Mouse (Mus musculus) E14TG2a.4 (cell line): ENCODE measurements around the gene Glb1l.
A peak's percentile ranks its signal among the peaks of the same experiment; 100 is the strongest.

ENCODE experiments used
- H3K27me3 ChIP-seq: 2 replicates; pipeline ENCODE4 v1.6.1; 2014; ENCODE audit warnings: low read length, control low read depth; ENCODE audit not compliant: insufficient read depth
- H3K36me3 ChIP-seq: 2 replicates; pipeline ENCODE4 v1.6.1; 2014; ENCODE audit warnings: low read length, control low read depth; ENCODE audit not compliant: insufficient read depth
- H3K4me1 ChIP-seq: replicated peaks from 2 replicates; pipeline ENCODE4 v1.6.1; 2014; ENCODE audit warnings: low read depth, low read length, control low read depth
- H3K4me3 ChIP-seq: replicated peaks from 2 replicates; pipeline ENCODE4 v1.5.1; 2014; ENCODE audit warnings: mild to moderate bottlenecking, low read length
- H3K9me3 ChIP-seq: 2 replicates; pipeline ENCODE4 v1.6.1; 2014; ENCODE audit warnings: low read length, control low read depth
- CTCF ChIP-seq: conservative IDR thresholded peaks from 2 replicates; pipeline ENCODE4 v1.5.1; 2014; ENCODE audit warnings: low read length
- NANOG ChIP-seq: IDR thresholded peaks from 2 replicates; pipeline ENCODE4 v1.6.1; 2014; ENCODE audit warnings: borderline replicate concordance, low read length, mixed read lengths
- POU5F1 ChIP-seq: IDR thresholded peaks from 2 replicates; pipeline ENCODE4 v1.6.1; 2014; ENCODE audit warnings: low read length, borderline replicate concordance

Gene Glb1l

DNA sequence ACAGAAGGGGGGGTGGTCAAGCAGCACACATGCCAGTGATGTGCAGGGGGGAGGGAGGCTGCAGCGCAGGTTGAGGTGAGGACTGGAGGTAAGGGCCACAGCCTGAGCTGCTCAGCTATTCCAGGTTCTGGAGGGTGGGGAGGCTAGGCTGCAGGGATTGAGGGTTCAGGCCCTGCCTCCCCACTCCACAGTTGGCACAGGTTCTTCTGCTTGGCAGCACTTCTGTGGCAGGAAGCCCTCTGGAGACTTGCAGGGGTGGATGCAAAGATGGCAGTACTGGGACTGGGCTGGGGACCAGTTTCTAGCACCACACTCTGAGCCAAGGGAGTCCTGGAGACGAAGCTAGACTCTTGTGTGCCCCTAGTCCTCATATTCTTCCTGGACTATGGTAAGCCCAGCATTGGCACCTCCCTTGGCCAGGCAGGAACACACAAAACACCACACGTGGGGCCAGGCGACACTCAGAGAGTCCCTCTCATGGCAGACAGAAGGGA is 29.2 kb downstream of the Glb1l start:
- Histone ChIP-seq H3K4me3 (no peak overlapping the region), H3K9me3 (no peaks in the 10 kb centered on the region), H3K36me3 (peaks cover 67% of the 10 kb centered on the region), H3K4me1 (peaks cover 54% of the 10 kb centered on the region), H3K27me3 (no peaks in the 10 kb centered on the region)
- TF ChIP-seq NANOG (no peak), POU5F1 (no peak)

DNA sequence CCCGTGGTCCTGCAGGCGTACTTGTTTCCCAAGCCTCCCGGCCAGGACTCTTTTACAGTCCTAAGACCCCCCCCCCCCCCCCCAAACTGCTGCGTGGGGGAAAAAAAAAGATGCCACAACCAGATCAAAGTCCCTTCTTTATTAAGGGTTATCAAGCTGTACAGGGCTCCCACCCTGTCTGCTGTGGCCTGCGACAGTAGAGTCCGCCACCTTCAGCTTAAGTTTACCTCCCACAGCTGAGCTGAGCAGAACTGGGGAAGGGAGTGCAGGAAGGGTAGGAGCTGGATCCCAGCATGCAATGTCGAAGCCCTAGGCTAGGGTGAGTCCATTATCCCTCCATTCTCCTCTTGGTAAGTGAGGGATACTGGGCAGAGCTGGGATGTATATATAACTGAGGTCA is 29.9 kb downstream of the Glb1l start:
- no peaks in the 10 kb centered on the region for H3K9me3 ChIP-seq
- TF ChIP-seq CTCF (no peak), NANOG (no peak), POU5F1 (no peak)
- H3K4me3 ChIP-seq: no peak overlapping the region
- H3K36me3 ChIP-seq: peaks cover 67% of the 10 kb centered on the region
- peaks cover 47% of the 10 kb centered on the region for H3K4me1 ChIP-seq
- no peaks in the 10 kb centered on the region for H3K27me3 ChIP-seq

DNA sequence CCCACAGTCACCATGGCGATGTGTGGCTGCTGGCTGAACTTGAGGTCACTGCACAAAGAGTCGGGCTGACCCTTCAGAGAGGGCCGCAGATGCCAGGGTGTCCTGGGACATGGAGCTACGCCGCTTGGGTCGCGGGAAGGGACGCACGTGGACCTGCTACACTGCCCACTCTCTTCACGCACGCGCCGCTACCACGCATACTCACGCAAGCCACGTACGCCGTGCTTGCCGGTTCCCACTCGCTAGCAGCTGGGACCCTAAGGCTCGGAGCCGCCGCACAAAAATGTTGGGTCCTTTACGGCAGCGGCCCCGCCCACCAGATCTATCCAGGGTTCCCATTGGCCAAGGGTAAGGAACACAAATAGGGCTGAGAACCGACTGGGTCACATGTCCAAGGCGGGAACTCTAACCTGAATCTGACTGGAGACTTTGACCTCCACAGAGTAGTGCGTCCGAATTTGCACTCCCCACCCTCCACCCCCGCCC is 30.5 kb downstream of the Glb1l start, which contains the start of gene Abcb6:
TSS of gene Abcb6 (minus strand) at position 288 of the 486 bp plus-strand sequence.
- peaks cover 67% of the 10 kb centered on the region for H3K36me3 ChIP-seq
- TF ChIP-seq NANOG: no peak
- no peak; the same call in 1 of the 2 replicates for TF ChIP-seq CTCF
- no peak for TF ChIP-seq POU5F1

DNA sequence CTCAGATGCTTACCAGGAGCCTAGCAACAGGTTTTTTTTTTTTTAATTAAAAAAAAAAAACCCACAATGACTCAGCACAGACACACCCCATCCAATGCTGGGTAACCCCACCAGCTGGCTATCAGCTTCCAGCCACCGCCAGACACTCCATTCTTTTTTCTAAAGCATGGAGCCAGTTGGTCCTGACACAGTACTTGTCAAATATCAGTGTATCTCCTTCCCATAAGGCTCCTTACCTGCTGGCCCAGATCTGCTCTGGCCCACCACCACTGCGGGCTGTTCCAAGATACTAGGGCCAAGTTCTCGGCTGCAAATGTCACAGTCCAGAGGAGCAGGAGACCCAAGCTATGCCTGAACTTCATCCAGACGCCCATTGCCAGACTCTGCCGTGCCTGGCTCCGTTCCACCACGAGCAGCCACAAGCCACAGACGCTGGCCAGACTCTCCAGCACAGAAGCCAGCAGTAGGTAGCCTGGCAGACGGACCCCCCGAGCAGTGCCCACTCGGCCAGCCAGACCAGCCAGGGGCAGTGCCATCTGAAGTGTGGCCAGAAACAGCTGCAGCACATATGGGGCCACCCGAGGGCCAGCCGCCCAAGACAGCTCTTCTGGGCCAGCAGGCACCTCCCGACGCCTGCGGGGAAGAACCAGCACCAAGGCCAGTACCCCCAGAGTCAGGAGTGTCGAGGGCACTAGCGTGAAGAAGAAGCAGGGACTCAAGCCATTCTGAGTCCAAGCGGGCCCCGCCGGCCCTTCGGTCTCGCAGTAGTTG is 31.1 kb downstream of the Glb1l start:
- Histone ChIP-seq H3K36me3 (peaks cover 66% of the 10 kb centered on the region), H3K27me3 (no peaks in the 10 kb centered on the region), H3K9me3 (no peaks in the 10 kb centered on the region), H3K4me1 (peaks cover 36% of the 10 kb centered on the region), H3K4me3 (peak overlapping the region; percentile 90)
- no peak for TF ChIP-seq POU5F1
- no peak for TF ChIP-seq CTCF
- no peak for TF ChIP-seq NANOG

More for the DNA sequence above, 30.5 kb downstream of the Glb1l start, which contains the start of gene Abcb6:
- no peaks in the 10 kb centered on the region for H3K9me3 ChIP-seq
- H3K27me3 ChIP-seq: no peaks in the 10 kb centered on the region
- H3K4me1 ChIP-seq: peaks cover 41% of the 10 kb centered on the region
- H3K4me3 ChIP-seq: peak within 1 kb of the TSS; percentile 90

DNA sequence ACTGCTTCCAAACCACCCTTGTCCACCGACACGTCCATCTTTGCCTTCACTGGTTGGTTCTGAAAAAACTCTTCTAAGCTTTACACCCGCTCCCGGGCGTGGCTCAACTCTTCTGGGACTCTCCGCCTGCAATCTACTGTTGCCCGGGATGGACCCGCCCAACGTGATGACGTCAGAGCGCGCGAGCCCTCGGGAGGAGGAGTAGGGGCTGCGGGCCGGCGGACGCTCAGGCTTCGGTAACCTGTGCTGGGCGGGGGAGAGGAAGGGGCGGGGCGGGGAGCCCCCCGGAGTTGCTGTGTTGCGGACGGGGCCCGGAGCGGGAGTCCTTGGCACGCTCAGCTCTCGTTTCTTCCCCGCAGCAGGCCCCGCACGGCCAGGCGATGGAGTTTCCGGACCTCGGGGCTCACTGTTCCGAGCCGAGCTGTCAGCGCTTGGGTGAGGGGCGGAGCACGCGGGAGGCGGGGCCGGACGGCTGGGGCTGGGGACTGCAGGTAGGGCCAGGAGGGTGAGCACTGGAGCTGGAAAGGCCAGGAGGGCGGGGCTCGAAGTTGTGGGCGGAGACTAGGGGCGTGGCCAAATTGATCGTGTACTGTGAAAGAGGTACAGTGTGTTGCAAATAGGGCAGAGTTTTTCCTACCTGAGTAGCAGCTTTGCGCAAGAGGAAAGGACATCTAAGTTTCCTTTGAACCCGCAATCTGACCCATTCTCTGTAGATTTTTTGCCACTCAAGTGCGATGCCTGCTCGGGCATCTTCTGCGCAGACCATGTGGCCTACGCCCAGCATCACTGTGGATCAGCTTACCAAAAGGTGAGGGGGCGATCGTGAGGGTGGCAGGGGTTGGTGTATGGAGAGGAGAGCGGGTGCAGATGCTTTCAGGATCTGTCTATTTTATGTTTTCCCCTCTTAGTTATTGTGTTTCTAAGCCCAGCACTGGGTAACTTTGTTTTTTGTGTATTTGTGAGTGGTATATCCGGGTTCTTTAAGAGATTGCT is 41.8 kb downstream of the Glb1l start, which contains the start of gene Zfand2b:
TSS of gene Zfand2b (plus strand) at position 175 of the 993 bp plus-strand sequence.
- TF ChIP-seq CTCF (no peak), POU5F1 (no peak), NANOG (no peak)
- no peaks in the 10 kb centered on the region for H3K27me3 ChIP-seq
- peaks cover 19% of the 10 kb centered on the region for H3K4me1 ChIP-seq
- no peaks in the 10 kb centered on the region for H3K9me3 ChIP-seq
- H3K36me3 ChIP-seq: peaks cover 42% of the 10 kb centered on the region
- peak within 1 kb of the TSS; percentile 90 for H3K4me3 ChIP-seq

DNA sequence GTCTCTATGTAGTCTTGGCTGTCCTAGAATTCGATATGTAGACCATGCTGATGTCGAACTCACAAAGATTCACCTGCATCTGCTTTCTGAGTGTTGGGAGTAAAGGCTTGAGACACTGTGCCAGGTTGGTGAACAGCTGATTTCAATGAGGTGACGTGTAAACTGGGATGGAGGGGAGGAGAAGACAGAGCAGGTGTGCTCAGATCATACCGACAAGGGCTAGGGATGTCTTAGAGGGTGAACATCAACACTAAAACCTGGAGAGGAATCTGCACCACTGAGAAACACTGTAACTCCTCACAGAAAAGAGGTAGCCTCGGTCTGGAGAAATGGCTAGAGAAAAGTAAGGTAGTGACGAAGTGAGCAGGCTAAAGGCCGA is 42.5 kb downstream of the Glb1l start:
- Histone ChIP-seq H3K36me3 (peaks cover 35% of the 10 kb centered on the region), H3K27me3 (no peaks in the 10 kb centered on the region), H3K9me3 (no peaks in the 10 kb centered on the region), H3K4me1 (peaks cover 19% of the 10 kb centered on the region), H3K4me3 (peak overlapping the region; percentile 90)
- TF ChIP-seq CTCF (no peak), POU5F1 (no peak), NANOG (no peak)

DNA sequence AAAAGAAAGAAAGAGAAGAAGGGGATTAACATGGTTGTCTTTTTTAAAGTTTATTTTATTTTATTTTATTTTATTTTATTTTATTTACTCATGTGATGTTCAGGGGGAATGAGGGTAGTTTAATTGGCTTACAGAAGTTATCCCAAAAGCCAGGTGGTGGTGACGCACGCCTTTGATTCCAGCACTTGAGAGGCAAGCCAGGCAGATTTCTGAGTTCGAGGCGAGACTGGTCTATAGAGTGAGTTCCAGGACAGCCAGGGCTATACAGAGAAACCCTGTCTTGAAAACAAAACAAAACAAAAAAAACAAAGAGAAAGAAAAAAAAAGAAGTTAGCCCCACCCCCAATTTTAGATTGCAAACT is 50.4 kb downstream of the Glb1l start:
- Histone ChIP-seq H3K27me3 (no peaks in the 10 kb centered on the region), H3K36me3 (no peaks in the 10 kb centered on the region), H3K4me3 (no peak overlapping the region), H3K9me3 (no peaks in the 10 kb centered on the region), H3K4me1 (no peaks in the 10 kb centered on the region)
- no peak for TF ChIP-seq NANOG
- no peak for TF ChIP-seq POU5F1
- no peak for TF ChIP-seq CTCF

DNA sequence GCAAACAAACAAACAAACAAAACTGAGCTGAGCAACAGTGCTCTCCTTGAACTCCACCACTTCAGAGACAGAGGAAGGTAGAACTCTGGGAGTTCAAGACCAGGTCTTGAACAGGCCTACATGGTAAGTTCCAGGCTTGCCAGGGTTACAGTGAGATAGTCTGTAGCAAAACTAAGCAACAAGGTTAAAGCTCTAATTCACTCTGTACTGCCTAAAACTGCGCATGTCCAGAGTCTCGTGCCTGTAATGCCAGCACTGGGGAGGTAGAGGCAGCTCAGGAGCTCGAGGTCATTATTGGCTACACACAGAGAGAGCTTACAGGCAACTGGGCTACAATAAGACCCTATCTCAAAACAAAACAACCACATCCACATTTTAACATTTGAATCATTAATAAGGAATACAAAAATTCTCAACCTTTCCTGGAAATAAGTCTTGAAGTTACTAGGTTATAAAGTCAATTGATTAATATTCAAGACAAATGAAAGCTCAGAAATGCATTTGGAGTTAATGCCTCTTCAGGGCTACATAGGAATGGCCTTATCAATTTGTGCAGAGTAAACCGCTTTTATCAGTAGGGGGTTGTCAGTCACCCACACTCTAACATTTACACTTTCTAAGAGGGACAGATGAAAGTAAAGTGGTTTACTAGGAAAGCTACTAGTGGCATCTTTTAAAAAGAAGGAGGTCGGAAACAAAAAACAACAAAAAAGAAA is 50.9 kb downstream of the Glb1l start:
- Histone ChIP-seq H3K4me3 (no peak overlapping the region), H3K36me3 (no peaks in the 10 kb centered on the region), H3K9me3 (no peaks in the 10 kb centered on the region), H3K4me1 (no peaks in the 10 kb centered on the region), H3K27me3 (no peaks in the 10 kb centered on the region)
- TF ChIP-seq POU5F1: no peak
- no peak for TF ChIP-seq CTCF
- TF ChIP-seq NANOG: no peak
